Mouse (Mus musculus) thymus, adult 2 months (tissue): ENCODE data around the gene Smim20. TPM values are rescaled to one million over a fixed set of nuclear protein-coding genes. Genes with fewer than 3 reads are reported as not detected.

Experiments used
- DNase-seq: peaks from one replicate; pipeline ENCODE4 v3.0.0; 2021
- H3K27ac ChIP-seq: fragments of 200-500 bp; 2 replicates; pipeline ENCODE4 v1.5.1; 2012; ENCODE audit warnings: low read length, control low read depth; ENCODE audit not compliant: control insufficient read depth, insufficient read depth
- H3K27me3 ChIP-seq: fragments of 200-500 bp; 2 replicates; pipeline ENCODE4 v1.6.1; 2012; ENCODE audit warnings: mild to moderate bottlenecking, low read length, moderate library complexity, mixed read lengths; ENCODE audit not compliant: control insufficient read depth, insufficient read depth
- H3K36me3 ChIP-seq: fragments of 200-500 bp; 2 replicates; pipeline ENCODE4 v1.6.1; 2012; ENCODE audit warnings: mild to moderate bottlenecking, low read length, moderate library complexity; ENCODE audit not compliant: control insufficient read depth, insufficient read depth
- H3K4me1 ChIP-seq: fragments of 200-500 bp; replicated peaks from 2 replicates; pipeline ENCODE4 v1.6.1; 2012; ENCODE audit warnings: low read length; ENCODE audit not compliant: control insufficient read depth, insufficient read depth
- H3K4me3 ChIP-seq: fragments of 200-500 bp; 2 replicates; pipeline ENCODE4 v1.5.1; 2012; ENCODE audit warnings: mild to moderate bottlenecking, low read length, control low read depth, moderate library complexity; ENCODE audit not compliant: control insufficient read depth, insufficient read depth
- CTCF ChIP-seq: fragments of 200-500 bp; IDR thresholded peaks from 2 replicates; pipeline ENCODE4 v1.5.1; 2012; ENCODE audit warnings: mild to moderate bottlenecking, control low read depth, low read length, moderate library complexity, borderline replicate concordance; ENCODE audit not compliant: control insufficient read depth, poor library complexity, insufficient read depth; ENCODE audit errors: extremely low read depth
- POLR2A ChIP-seq: fragments of 200-500 bp; IDR thresholded peaks from 2 replicates; pipeline ENCODE4 v1.6.1; 2012; ENCODE audit warnings: mild to moderate bottlenecking, low read length, control low read depth, moderate library complexity; ENCODE audit not compliant: control insufficient read depth, poor library complexity, insufficient read depth; ENCODE audit errors: extremely low read depth
- WGBS: fragments of 180-500 bp; shearing (Covaris S2); methylation state at CpG from one replicate; pipeline ENCODE4 v1.1.7; 2018; 5-methylcytosine and 5-hydroxymethylcytosine counted together
- polyA plus RNA-seq: library from polyadenylated mRNA; depleted of rRNA; stranded (reverse); fragments of >200 nt; gene quantifications from 2 replicates; pipeline ENCODE4 v1.2.3, GENCODE M21; 2012

Gene Smim20
- polyA plus RNA-seq, 1 experiment, result 52.3 TPM

DNA sequence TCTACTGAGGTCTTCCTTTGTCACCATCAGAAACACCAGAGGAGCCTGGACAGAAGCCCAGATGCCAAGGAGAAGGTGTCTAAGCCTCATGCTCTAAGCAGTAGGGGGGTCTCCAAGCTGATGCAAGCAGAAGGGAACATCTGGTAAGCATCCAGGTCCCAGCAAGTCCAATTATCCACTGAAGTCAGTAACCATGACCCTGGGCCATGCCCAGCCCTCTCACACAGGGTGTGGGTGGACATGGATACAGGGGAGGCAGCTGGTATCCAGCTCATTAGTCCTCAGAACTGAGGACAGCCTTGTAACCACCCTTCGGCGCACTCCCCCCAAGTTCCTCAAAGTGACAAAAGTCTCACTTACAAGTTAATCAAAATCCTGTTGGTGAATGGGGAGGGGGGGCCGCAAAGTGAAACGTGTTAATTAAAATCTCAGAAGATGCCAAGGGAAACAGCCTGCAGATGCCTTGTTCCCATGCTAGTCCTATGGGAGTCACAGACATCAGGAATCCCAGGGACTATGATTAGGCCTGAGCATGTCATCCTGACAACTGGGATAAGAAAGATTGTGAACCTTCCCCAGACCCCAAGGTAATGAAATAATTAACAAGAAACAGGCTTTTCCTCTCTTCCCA is 17.3 kb upstream of the Smim20 start:
- Histone ChIP-seq H3K27me3 (no peaks in the 10 kb centered on the region), H3K27ac (no peak overlapping the region), H3K36me3 (no peaks in the 10 kb centered on the region), H3K4me3 (no peak overlapping the region), H3K4me1 (no peaks in the 10 kb centered on the region)
- TF ChIP-seq CTCF (no peak), POLR2A (no peak)
- 82% methylated on average over 4 of the region's 4 CpGs for WGBS
- DNase-seq, result no peak

- peaks cover 8% of the 10 kb centered on the region for H3K4me1 ChIP-seq
- WGBS, result 88% methylated on average over 5 of the region's 5 CpGs
- no peak overlapping the region for H3K4me3 ChIP-seq
- no peaks in the 10 kb centered on the region; the same call in 1 of the 2 replicates for H3K27me3 ChIP-seq
- DNase-seq, result no peak
- H3K36me3 ChIP-seq, result no peaks in the 10 kb centered on the region
- no peak overlapping the region for H3K27ac ChIP-seq
- TF ChIP-seq CTCF (no peak), POLR2A (no peak)
Measured at GRCm38 (mm10) chr5:53254154-53254553, 12.7 kb upstream of the Smim20 start.

DNA sequence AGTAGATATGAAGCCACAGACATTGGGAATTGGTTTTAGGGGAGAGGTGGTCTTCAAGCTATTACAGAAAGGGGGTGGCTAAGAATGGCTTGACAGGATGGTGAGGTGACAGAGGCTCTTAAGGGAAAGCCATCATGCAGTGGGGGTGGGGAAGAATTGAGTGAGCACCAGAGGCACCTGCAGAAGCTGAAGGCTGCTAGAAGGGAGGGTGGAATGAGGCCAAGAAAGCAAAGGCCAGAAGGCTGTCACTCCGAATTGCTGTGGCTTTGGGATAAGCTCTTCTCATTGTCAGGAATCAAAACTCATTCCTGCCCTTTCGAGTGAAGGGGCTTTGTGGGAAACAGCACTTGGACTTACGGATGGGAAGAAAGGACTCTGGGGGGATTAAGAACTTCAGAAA is 12.1 kb upstream of the Smim20 start:
- no peaks in the 10 kb centered on the region; the same call in 1 of the 2 replicates for H3K27me3 ChIP-seq

DNA sequence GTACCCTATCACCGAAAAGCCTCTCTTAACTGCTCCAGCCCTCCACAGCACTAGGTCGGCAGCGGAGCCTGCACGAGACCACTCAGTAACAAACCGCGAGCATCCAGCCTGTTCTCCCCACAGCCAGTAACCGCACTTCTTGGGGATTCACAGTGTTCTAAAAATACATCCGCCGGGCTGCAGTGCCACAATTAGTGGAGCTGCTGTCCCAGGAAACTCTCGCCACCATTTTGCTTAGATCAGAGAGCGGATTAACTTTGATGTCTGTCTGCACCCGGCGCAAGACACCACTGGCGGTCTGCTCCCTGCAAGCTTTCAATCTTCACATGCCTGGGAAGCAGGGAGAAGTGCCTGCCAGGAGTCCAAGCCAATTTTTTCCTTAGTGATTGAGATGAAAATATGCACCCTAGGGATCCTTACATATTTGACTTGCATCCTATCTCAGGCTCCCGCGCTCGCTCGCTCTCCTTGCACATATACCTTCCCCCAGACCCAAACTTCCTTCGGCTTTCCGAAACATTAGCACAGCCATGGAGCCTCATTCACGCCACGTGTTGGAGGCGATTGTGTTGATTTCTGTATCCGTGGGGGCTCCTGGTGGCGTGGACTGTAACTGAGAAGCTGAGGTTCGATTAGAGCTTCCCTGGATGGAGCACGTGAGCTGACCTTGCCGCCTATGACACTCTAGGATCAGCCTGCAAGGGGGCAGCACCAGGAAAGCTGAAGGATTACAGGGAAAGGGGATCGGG is 8.7 kb upstream of the Smim20 start:
- 6% methylated on average over 29 of the region's 29 CpGs for WGBS
- H3K27me3 ChIP-seq, result no peaks in the 10 kb centered on the region; the same call in 1 of the 2 replicates
- peak; percentile 24 for DNase-seq
- 0 out of 2 replicates have a peak overlapping the region, but pooled peaks have one; percentile 5 for H3K4me3 ChIP-seq
- H3K27ac ChIP-seq, result no peak overlapping the region
- TF ChIP-seq CTCF, result no peak
- TF ChIP-seq POLR2A, result no peak
- peaks cover 8% of the 10 kb centered on the region for H3K4me1 ChIP-seq
- no peaks in the 10 kb centered on the region for H3K36me3 ChIP-seq

More for the DNA sequence above, 12.1 kb upstream of the Smim20 start:
- DNase-seq, result no peak
- TF ChIP-seq POLR2A (no peak), CTCF (no peak)
- 88% methylated on average over 3 of the region's 3 CpGs for WGBS
- Histone ChIP-seq H3K4me3 (no peak overlapping the region), H3K4me1 (peaks cover 8% of the 10 kb centered on the region), H3K27ac (no peak overlapping the region), H3K36me3 (no peaks in the 10 kb centered on the region)

- Histone ChIP-seq H3K27me3 (no peaks in the 10 kb centered on the region; the same call in 1 of the 2 replicates), H3K4me3 (no peak overlapping the region), H3K4me1 (peaks cover 8% of the 10 kb centered on the region), H3K27ac (no peak overlapping the region), H3K36me3 (no peaks in the 10 kb centered on the region)
- TF ChIP-seq POLR2A (no peak), CTCF (no peak)
- no peak for DNase-seq
- 82% methylated on average over 5 of the region's 5 CpGs for WGBS
Measured at GRCm38 (mm10) chr5:53259894-53260293, 7.0 kb upstream of the Smim20 start.

- Histone ChIP-seq H3K27ac (no peak overlapping the region), H3K4me3 (no peak overlapping the region), H3K27me3 (no peaks in the 10 kb centered on the region; the same call in 1 of the 2 replicates), H3K36me3 (no peaks in the 10 kb centered on the region), H3K4me1 (peaks cover 11% of the 10 kb centered on the region)
- no peak for DNase-seq
- 82% methylated on average over 10 of the region's 10 CpGs for WGBS
- TF ChIP-seq POLR2A, result no peak
- TF ChIP-seq CTCF, result no peak
Measured at GRCm38 (mm10) chr5:53261999-53262398, 4.9 kb upstream of the Smim20 start.
